ENCODE assay signal across 14 mouse cellular contexts in genomic region chr4:22482756-22483280, GRCm38 (mm10). TPM values are rescaled to one million over a fixed set of nuclear protein-coding genes. Genes with fewer than 3 reads are reported as not detected.
DNase-seq lines count a peak whose midpoint lies in the region; ATAC-seq and TF ChIP-seq lines count a peak whose summit lies in the region.
"Had no signal": no experiment of that assay in that cellular context is flagged by ENCODE, and none has a peak within 500 bp of the region (broad histone marks: within the 10 kb centered on the region; RNA-seq: fewer than 3 reads in every experiment).

No protein-coding gene starts in this region.

- DNase-seq in heart, postnatal 0 days (ENCODE audit: low spot score): no peak
- DNase-seq in embryonic facial prominence, embryonic 10.5 days (ENCODE audit: low spot score): peak; percentile 41
- peak; percentile 72 for DNase-seq in hindbrain, embryonic 14.5 days (ENCODE audit: low spot score)
- DNase-seq in neural tube, embryonic 11.5 days (ENCODE audit: low spot score): peak; percentile 59
- no peak for DNase-seq in urinary bladder, postnatal 36 days (ENCODE audit: low spot score in 2 of 2)
- DNase-seq in layer of hippocampus, postnatal 25 days (ENCODE audit: extremely low spot score in 1 of 2, low spot score in 1 of 2): no peak
- DNase-seq: adrenal gland, postnatal 25 days; cerebellum, adult 9-11 months; layer of hippocampus, adult 9-11 months; thymus, postnatal 36 days had no signal

- WGBS in heart, postnatal 0 days: 14% methylated on average over 7 of the region's 7 CpGs
- 4% methylated on average over 7 of the region's 7 CpGs for WGBS in heart, embryonic 11.5 days (ENCODE audit: insufficient replicate concordance)
- 5% methylated on average over 7 of the region's 7 CpGs for WGBS in embryonic facial prominence, embryonic 10.5 days
- WGBS in hindbrain, embryonic 14.5 days: 6% methylated on average over 7 of the region's 7 CpGs
- 6% methylated on average over 7 of the region's 7 CpGs for WGBS in neural tube, embryonic 11.5 days

- no peak for ATAC-seq in heart, postnatal 0 days (ENCODE audit: insufficient read depth, low read depth)
- ATAC-seq in heart, embryonic 11.5 days (replicated peaks; ENCODE audit: insufficient number of reproducible peaks, low FRiP score, low TSS enrichment): no peak
- ATAC-seq in hindbrain, embryonic 14.5 days (ENCODE audit: low FRiP score): no peak
- ATAC-seq in neural tube, embryonic 11.5 days (ENCODE audit: insufficient read depth, low FRiP score, low TSS enrichment): no peak
- no peak for ATAC-seq in erythroblast, adult 5-6 weeks (replicated peaks; ENCODE audit: low FRiP score, poor library complexity, severe bottlenecking)

- H3K4me3 ChIP-seq in heart, postnatal 0 days (ENCODE audit: low read depth, low read length): no peak overlapping the region
- H3K4me3 ChIP-seq in heart, embryonic 11.5 days (ENCODE audit: low read depth, low read length): no peak overlapping the region
- peak overlapping the region; percentile 70 for H3K4me3 ChIP-seq in embryonic facial prominence, embryonic 10.5 days
- peak overlapping the region; percentile 91 for H3K4me3 ChIP-seq in hindbrain, embryonic 14.5 days (replicated peaks; ENCODE audit: low read length)
- H3K4me3 ChIP-seq in neural tube, embryonic 11.5 days (ENCODE audit: low read depth, low read length): peak overlapping the region; percentile 93
- H3K4me3 ChIP-seq: limb, embryonic 15.5 days had no signal

- no peak overlapping the region for H3K4me2 ChIP-seq in heart, postnatal 0 days (ENCODE audit: low read depth, low read length)
- H3K4me2 ChIP-seq in heart, embryonic 11.5 days: no peak overlapping the region
- peak overlapping the region; percentile 79 for H3K4me2 ChIP-seq in hindbrain, embryonic 14.5 days (replicated peaks)
- H3K4me2 ChIP-seq in neural tube, embryonic 11.5 days (ENCODE audit: low read depth): peak overlapping the region; percentile 72
- H3K4me2 ChIP-seq: limb, embryonic 15.5 days had no signal

- peaks cover 99% of the 10 kb centered on the region for H3K27me3 ChIP-seq in heart, postnatal 0 days (ENCODE audit: control insufficient read depth, insufficient read depth, low read length)
- H3K27me3 ChIP-seq in heart, embryonic 11.5 days (ENCODE audit: control insufficient read depth, insufficient read depth, low read length): peaks cover 66% of the 10 kb centered on the region
- peaks cover 99% of the 10 kb centered on the region for H3K27me3 ChIP-seq in embryonic facial prominence, embryonic 10.5 days (replicated peaks; ENCODE audit: low read depth, poor library complexity, severe bottlenecking)
- no peaks in the 10 kb centered on the region for H3K27me3 ChIP-seq in hindbrain, embryonic 14.5 days (ENCODE audit: control insufficient read depth, insufficient read depth, low read length)
- 0 out of 2 replicates have a peak, but pooled peaks cover 8% of the 10 kb centered on the region for H3K27me3 ChIP-seq in neural tube, embryonic 11.5 days (ENCODE audit: control insufficient read depth, insufficient read depth, low read length)

- H3K9ac ChIP-seq in heart, postnatal 0 days (replicated peaks; ENCODE audit: low read depth, low read length): no peak overlapping the region
- H3K9ac ChIP-seq in heart, embryonic 11.5 days (ENCODE audit: low read depth, low read length): no peak overlapping the region
- H3K9ac ChIP-seq in hindbrain, embryonic 14.5 days: peak overlapping the region; percentile 66
- peak overlapping the region; percentile 55 for H3K9ac ChIP-seq in neural tube, embryonic 11.5 days (ENCODE audit: low read length)
- H3K9ac ChIP-seq: limb, embryonic 15.5 days had no signal

- no peaks in the 10 kb centered on the region for H3K9me3 ChIP-seq in heart, postnatal 0 days (replicated peaks; ENCODE audit: control insufficient read depth, low read length)
- H3K9me3 ChIP-seq in heart, embryonic 11.5 days (replicated peaks; ENCODE audit: control insufficient read depth, low read length): no peaks in the 10 kb centered on the region
- H3K9me3 ChIP-seq in embryonic facial prominence, embryonic 10.5 days: no peaks in the 10 kb centered on the region
- H3K9me3 ChIP-seq in hindbrain, embryonic 14.5 days (ENCODE audit: control insufficient read depth, low read length): no peaks in the 10 kb centered on the region
- no peaks in the 10 kb centered on the region for H3K9me3 ChIP-seq in neural tube, embryonic 11.5 days (ENCODE audit: control insufficient read depth, low read length)
- H3K9me3 ChIP-seq: limb, embryonic 15.5 days had no signal

- H3K27ac ChIP-seq in heart, postnatal 0 days (ENCODE audit: low read depth): no peak overlapping the region
- no peak overlapping the region for H3K27ac ChIP-seq in heart, embryonic 11.5 days (ENCODE audit: low read depth, low read length)
- H3K27ac ChIP-seq in embryonic facial prominence, embryonic 10.5 days (replicated peaks): no peak overlapping the region
- peak overlapping the region; percentile 67 for H3K27ac ChIP-seq in hindbrain, embryonic 14.5 days
- H3K27ac ChIP-seq in neural tube, embryonic 11.5 days (ENCODE audit: low read depth, low read length): 0 out of 2 replicates have a peak overlapping the region, but pooled peaks have one; percentile 9
- H3K27ac ChIP-seq: limb, embryonic 15.5 days had no signal

- peaks cover 2% of the 10 kb centered on the region for H3K4me1 ChIP-seq in heart, postnatal 0 days (ENCODE audit: control insufficient read depth, insufficient read depth)
- peaks cover 6% of the 10 kb centered on the region; the same call in 1 of the 2 replicates for H3K4me1 ChIP-seq in heart, embryonic 11.5 days (ENCODE audit: control insufficient read depth, insufficient read depth, low read length)
- peaks cover 35% of the 10 kb centered on the region for H3K4me1 ChIP-seq in embryonic facial prominence, embryonic 10.5 days
- peaks cover 40% of the 10 kb centered on the region for H3K4me1 ChIP-seq in hindbrain, embryonic 14.5 days (replicated peaks; ENCODE audit: control insufficient read depth, insufficient read depth, low read length)
- peaks cover 5% of the 10 kb centered on the region for H3K4me1 ChIP-seq in neural tube, embryonic 11.5 days (ENCODE audit: control insufficient read depth, insufficient read depth, low read length)

- no peaks in the 10 kb centered on the region for H3K36me3 ChIP-seq in heart, postnatal 0 days (replicated peaks; ENCODE audit: control insufficient read depth, insufficient read depth, low read length)
- no peaks in the 10 kb centered on the region for H3K36me3 ChIP-seq in heart, embryonic 11.5 days (ENCODE audit: control insufficient read depth, insufficient read depth, low read length)
- H3K36me3 ChIP-seq in embryonic facial prominence, embryonic 10.5 days (replicated peaks): no peaks in the 10 kb centered on the region
- no peaks in the 10 kb centered on the region for H3K36me3 ChIP-seq in hindbrain, embryonic 14.5 days (replicated peaks; ENCODE audit: control insufficient read depth, insufficient read depth)
- no peaks in the 10 kb centered on the region for H3K36me3 ChIP-seq in neural tube, embryonic 11.5 days (ENCODE audit: control insufficient read depth, insufficient read depth, low read length)
- H3K36me3 ChIP-seq: limb, embryonic 15.5 days had no signal

- peak; percentile 23; the same call in 1 of the 2 replicates for TF ChIP-seq CTCF in heart, postnatal 0 days (IDR thresholded peaks at IDR 0.05; ENCODE audit: low read depth)

- no peak for TF ChIP-seq EP300 in heart, postnatal 0 days (IDR thresholded peaks at IDR 0.05; ENCODE audit: low read depth)

RNA-seq across cellular contexts. Expression of gene Pou3f2, which starts 5.3 kb away (rescaled TPM):
- total RNA-seq in heart, postnatal 0 days (2014; rRNA removed; ENCODE audit: low replicate concordance): not detected in 2 replicates
- polyA plus RNA-seq in heart, postnatal 0 days (2015; fragmentation: Nextera tagmentation; extraction: Ambion mirVana): not detected in 2 replicates
- polyA plus RNA-seq in heart, embryonic 11.5 days (2014; fragmentation: Nextera tagmentation; extraction: Ambion mirVana): 0.04 and 0.09 TPM in 2 replicates
- 3.4 and 11.1 TPM in 2 replicates for polyA plus RNA-seq in embryonic facial prominence, embryonic 10.5 days (2016; fragmentation: Nextera tagmentation; extraction: Ambion mirVana)
- 17.9 and 20.5 TPM in 2 replicates for polyA plus RNA-seq in hindbrain, embryonic 14.5 days (2014; fragmentation: Nextera tagmentation; extraction: Ambion mirVana)
- 28.2 and 31.3 TPM in 2 replicates for polyA plus RNA-seq in neural tube, embryonic 11.5 days (2014; fragmentation: Nextera tagmentation; extraction: Ambion mirVana)
- total RNA-seq in layer of hippocampus, postnatal 25 days (2021): 10 to 100 TPM in 1 of 2 experiments, 1 to 10 TPM in 1; 9.6 to 10.2 TPM
- not detected in 2 replicates for total RNA-seq in erythroblast, adult 5-6 weeks (2015; ENCODE audit: low replicate concordance)
- total RNA-seq in erythroblast, adult 5-6 weeks (2017; ENCODE audit: low replicate concordance): not detected in 2 replicates
- polyA plus RNA-seq: gonadal fat pad, adult 2 months had no signal

Comparison
In these comparisons a context has a peak if more than half of its experiments do, and no peak if none do; other contexts are left out.
1. DNase-seq: peak in embryonic facial prominence, embryonic 10.5 days (single experiment), hindbrain, embryonic 14.5 days (single experiment) and neural tube, embryonic 11.5 days (single experiment); none in heart, postnatal 0 days (single experiment), urinary bladder, postnatal 36 days (0 of 2) and layer of hippocampus, postnatal 25 days (0 of 2).
2. H3K27ac ChIP-seq: peak in hindbrain, embryonic 14.5 days (single experiment) and neural tube, embryonic 11.5 days (single experiment); none in heart, postnatal 0 days (single experiment), heart, embryonic 11.5 days (single experiment) and embryonic facial prominence, embryonic 10.5 days (single experiment).
3. H3K4me2 ChIP-seq: peak in hindbrain, embryonic 14.5 days (single experiment) and neural tube, embryonic 11.5 days (single experiment); none in heart, postnatal 0 days (single experiment) and heart, embryonic 11.5 days (single experiment).
4. H3K4me3 ChIP-seq: peak in embryonic facial prominence, embryonic 10.5 days (single experiment), hindbrain, embryonic 14.5 days (single experiment) and neural tube, embryonic 11.5 days (single experiment); none in heart, postnatal 0 days (single experiment) and heart, embryonic 11.5 days (single experiment).
5. H3K9ac ChIP-seq: peak in hindbrain, embryonic 14.5 days (single experiment) and neural tube, embryonic 11.5 days (single experiment); none in heart, postnatal 0 days (single experiment) and heart, embryonic 11.5 days (single experiment).